Mouse (Mus musculus): ENCODE data around the gene Fbxo3. TPM values are rescaled to one million over a fixed set of nuclear protein-coding genes. Genes with fewer than 3 reads are reported as not detected.
A peak's percentile ranks its signal among the peaks of the same experiment; 100 is the strongest.

Gene Fbxo3
- polyA plus RNA-seq, 1 experiment = 24.5 TPM

- TF ChIP-seq CTCF (IDR thresholded peaks at IDR 0.05; ENCODE audit: borderline replicate concordance, control insufficient read depth, extremely low read depth, insufficient read depth, low read length, poor library complexity) = no peak
- no peak for TF ChIP-seq POLR2A (IDR thresholded peaks at IDR 0.05; ENCODE audit: control insufficient read depth, extremely low read depth, insufficient read depth, low read length, poor library complexity)
- peaks cover 3% of the 10 kb centered on the region for H3K4me1 ChIP-seq (replicated peaks; ENCODE audit: control insufficient read depth, insufficient read depth, low read length)
- DNase-seq = no peak
- 61% methylated on average over 7 of the region's 7 CpGs for WGBS
- no peaks in the 10 kb centered on the region for H3K36me3 ChIP-seq (ENCODE audit: control insufficient read depth, insufficient read depth, low read length)
- no peak overlapping the region for H3K4me3 ChIP-seq (ENCODE audit: control insufficient read depth, insufficient read depth, low read length)
- H3K27ac ChIP-seq (ENCODE audit: control insufficient read depth, insufficient read depth, low read length) = no peak overlapping the region
- no peaks in the 10 kb centered on the region for H3K27me3 ChIP-seq (ENCODE audit: control insufficient read depth, insufficient read depth, low read length)
Measured at GRCm38 (mm10) chr2:104023096-104023495, 4.4 kb upstream of the Fbxo3 start.

- H3K4me1 ChIP-seq (replicated peaks; ENCODE audit: control insufficient read depth, insufficient read depth, low read length) = peaks cover 3% of the 10 kb centered on the region
- TF ChIP-seq POLR2A (IDR thresholded peaks at IDR 0.05; ENCODE audit: control insufficient read depth, extremely low read depth, insufficient read depth, low read length, poor library complexity) (no peak), CTCF (IDR thresholded peaks at IDR 0.05; ENCODE audit: borderline replicate concordance, control insufficient read depth, extremely low read depth, insufficient read depth, low read length, poor library complexity) (no peak)
- DNase-seq = no peak
- no peaks in the 10 kb centered on the region for H3K27me3 ChIP-seq (ENCODE audit: control insufficient read depth, insufficient read depth, low read length)
- WGBS = 99% methylated on average over 4 of the region's 4 CpGs
- H3K36me3 ChIP-seq (ENCODE audit: control insufficient read depth, insufficient read depth, low read length) = no peaks in the 10 kb centered on the region
- no peak overlapping the region for H3K4me3 ChIP-seq (ENCODE audit: control insufficient read depth, insufficient read depth, low read length)
- H3K27ac ChIP-seq (ENCODE audit: control insufficient read depth, insufficient read depth, low read length) = no peak overlapping the region
Measured at GRCm38 (mm10) chr2:104024656-104025055, 2.9 kb upstream of the Fbxo3 start.

GRCm38 (mm10) chr2:104028139-104028723 lies 710 bp downstream of the Fbxo3 start, which contains the start of gene 4931422A03Rik:
4931422A03Rik (minus strand) TSS chr2:104028361.
- no peak for DNase-seq
- H3K27ac ChIP-seq (ENCODE audit: control insufficient read depth, insufficient read depth, low read length) = no peak within 1 kb of the TSS
- TF ChIP-seq CTCF (IDR thresholded peaks at IDR 0.05; ENCODE audit: borderline replicate concordance, control insufficient read depth, extremely low read depth, insufficient read depth, low read length, poor library complexity) (no peak), POLR2A (IDR thresholded peaks at IDR 0.05; ENCODE audit: control insufficient read depth, extremely low read depth, insufficient read depth, low read length, poor library complexity) (no peak)
- H3K27me3 ChIP-seq (ENCODE audit: control insufficient read depth, insufficient read depth, low read length) = no peaks in the 10 kb centered on the region
- peaks cover 3% of the 10 kb centered on the region for H3K4me1 ChIP-seq (replicated peaks; ENCODE audit: control insufficient read depth, insufficient read depth, low read length)
- peak within 1 kb of the TSS; percentile 83 for H3K4me3 ChIP-seq (ENCODE audit: control insufficient read depth, insufficient read depth, low read length)
- WGBS = 0% methylated on average over 32 of the region's 32 CpGs
- H3K36me3 ChIP-seq (ENCODE audit: control insufficient read depth, insufficient read depth, low read length) = peaks cover 9% of the 10 kb centered on the region

- H3K27ac ChIP-seq (ENCODE audit: control insufficient read depth, insufficient read depth, low read length) = no peak overlapping the region
- no peaks in the 10 kb centered on the region for H3K27me3 ChIP-seq (ENCODE audit: control insufficient read depth, insufficient read depth, low read length)
- TF ChIP-seq POLR2A (IDR thresholded peaks at IDR 0.05; ENCODE audit: control insufficient read depth, extremely low read depth, insufficient read depth, low read length, poor library complexity) (no peak), CTCF (IDR thresholded peaks at IDR 0.05; ENCODE audit: borderline replicate concordance, control insufficient read depth, extremely low read depth, insufficient read depth, low read length, poor library complexity) (no peak)
- no peak overlapping the region for H3K4me3 ChIP-seq (ENCODE audit: control insufficient read depth, insufficient read depth, low read length)
- 69% methylated on average over 2 of the region's 2 CpGs for WGBS
- no peak for DNase-seq
- peaks cover 3% of the 10 kb centered on the region for H3K4me1 ChIP-seq (replicated peaks; ENCODE audit: control insufficient read depth, insufficient read depth, low read length)
- H3K36me3 ChIP-seq (ENCODE audit: control insufficient read depth, insufficient read depth, low read length) = peaks cover 14% of the 10 kb centered on the region
Measured at GRCm38 (mm10) chr2:104029074-104029473, 1.6 kb downstream of the Fbxo3 start.

GRCm38 (mm10) chr2:104030381-104030780 lies 2.9 kb downstream of the Fbxo3 start:
- Histone ChIP-seq H3K36me3 (ENCODE audit: control insufficient read depth, insufficient read depth, low read length) (peaks cover 22% of the 10 kb centered on the region), H3K27ac (ENCODE audit: control insufficient read depth, insufficient read depth, low read length) (no peak overlapping the region), H3K4me3 (ENCODE audit: control insufficient read depth, insufficient read depth, low read length) (no peak overlapping the region), H3K27me3 (ENCODE audit: control insufficient read depth, insufficient read depth, low read length) (no peaks in the 10 kb centered on the region), H3K4me1 (replicated peaks; ENCODE audit: control insufficient read depth, insufficient read depth, low read length) (peaks cover 3% of the 10 kb centered on the region)
- 89% methylated on average over 3 of the region's 3 CpGs for WGBS
- no peak for TF ChIP-seq POLR2A (IDR thresholded peaks at IDR 0.05; ENCODE audit: control insufficient read depth, extremely low read depth, insufficient read depth, low read length, poor library complexity)
- TF ChIP-seq CTCF (IDR thresholded peaks at IDR 0.05; ENCODE audit: borderline replicate concordance, control insufficient read depth, extremely low read depth, insufficient read depth, low read length, poor library complexity) = no peak
- no peak for DNase-seq

GRCm38 (mm10) chr2:104032056-104032455 lies 4.5 kb downstream of the Fbxo3 start:
- WGBS = 96% methylated on average over 3 of the region's 3 CpGs
- TF ChIP-seq CTCF (IDR thresholded peaks at IDR 0.05; ENCODE audit: borderline replicate concordance, control insufficient read depth, extremely low read depth, insufficient read depth, low read length, poor library complexity) (no peak), POLR2A (IDR thresholded peaks at IDR 0.05; ENCODE audit: control insufficient read depth, extremely low read depth, insufficient read depth, low read length, poor library complexity) (no peak)
- DNase-seq = no peak

More at GRCm38 (mm10) chr2:104032056-104032455, 4.5 kb downstream of the Fbxo3 start:
- Histone ChIP-seq H3K4me3 (ENCODE audit: control insufficient read depth, insufficient read depth, low read length) (no peak overlapping the region), H3K36me3 (ENCODE audit: control insufficient read depth, insufficient read depth, low read length) (peaks cover 35% of the 10 kb centered on the region), H3K4me1 (replicated peaks; ENCODE audit: control insufficient read depth, insufficient read depth, low read length) (peaks cover 3% of the 10 kb centered on the region), H3K27me3 (ENCODE audit: control insufficient read depth, insufficient read depth, low read length) (no peaks in the 10 kb centered on the region), H3K27ac (ENCODE audit: control insufficient read depth, insufficient read depth, low read length) (no peak overlapping the region)

All from thymus, adult 2 months (tissue).